Mouse (Mus musculus) forebrain, embryonic 10.5 days (tissue): Measurements from ENCODE around the gene B3gnt8. TPM values are rescaled to one million over a fixed set of nuclear protein-coding genes. Genes with fewer than 3 reads are reported as not detected.

Experiments
- DNase-seq: peaks from one replicate; pipeline ENCODE4 v3.0.0-alpha.2; 2017; ENCODE audit warnings: low spot score; ENCODE audit errors: extremely low spot score
- H3K27ac ChIP-seq: fragments of 300-500 bp; sonication (generic); 2 replicates; pipeline ENCODE4 v1.5.1; 2016; ENCODE audit warnings: mild to moderate bottlenecking
- H3K27me3 ChIP-seq: fragments of 300-500 bp; sonication (generic); 2 replicates; pipeline ENCODE4 v1.6.1; 2016; ENCODE audit warnings: mild to moderate bottlenecking; ENCODE audit not compliant: poor library complexity, severe bottlenecking
- H3K36me3 ChIP-seq: fragments of 300-500 bp; sonication (generic); replicated peaks from 2 replicates; pipeline ENCODE4 v1.6.1; 2016; ENCODE audit warnings: mild to moderate bottlenecking, moderate library complexity
- H3K4me1 ChIP-seq: fragments of 300-500 bp; sonication (generic); 2 replicates; pipeline ENCODE4 v1.6.1; 2016
- H3K4me3 ChIP-seq: fragments of 300-500 bp; sonication (generic); 2 replicates; pipeline ENCODE4 v1.5.1; 2016; ENCODE audit warnings: mild to moderate bottlenecking, moderate library complexity
- H3K9me3 ChIP-seq: fragments of 300-500 bp; sonication (generic); 2 replicates; pipeline ENCODE4 v1.6.1; 2016; ENCODE audit warnings: mild to moderate bottlenecking, moderate library complexity
- WGBS: fragments of 180-500 bp; shearing (Covaris S2); methylation state at CpG from one replicate; pipeline ENCODE4 v1.1.7; 2016; 5-methylcytosine and 5-hydroxymethylcytosine counted together
- polyA plus RNA-seq: library from polyadenylated mRNA; unstranded; fragments of >200 nt; fragmentation: Nextera tagmentation; extraction: Ambion mirVana; gene quantifications from 2 replicates; pipeline ENCODE4 v1.2.1, GENCODE M21; 2016

B3gnt8 gene
- polyA plus RNA-seq, 1 experiment from 2014 or later = 1.1 TPM

DNA sequence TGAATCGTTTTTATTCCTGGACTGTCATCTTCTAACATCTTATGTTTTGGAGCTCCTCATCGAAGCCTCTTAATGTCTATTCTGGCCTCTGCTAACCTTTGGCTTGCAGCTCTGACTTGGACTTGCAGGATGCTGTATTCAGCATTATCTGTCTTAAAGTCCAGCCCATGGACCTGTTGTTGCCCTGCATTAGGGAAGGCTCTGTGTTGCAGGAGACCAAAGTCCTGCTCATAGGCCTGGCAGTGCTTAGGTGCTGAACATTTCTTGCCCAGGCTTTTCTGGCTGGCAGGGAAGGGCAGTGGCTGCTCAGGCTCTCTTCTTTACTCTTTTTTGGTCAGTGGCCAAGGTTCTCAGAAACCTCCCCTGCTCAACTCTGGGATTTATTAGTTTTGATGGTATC is 19.3 kb upstream of the B3gnt8 start:
- DNase-seq = no peak
- H3K27me3 ChIP-seq = no peaks in the 10 kb centered on the region
- no peaks in the 10 kb centered on the region for H3K9me3 ChIP-seq
- H3K4me1 ChIP-seq = no peaks in the 10 kb centered on the region
- H3K4me3 ChIP-seq = no peak overlapping the region
- 89% methylated on average over 2 of the region's 2 CpGs for WGBS
- no peaks in the 10 kb centered on the region for H3K36me3 ChIP-seq
- no peak overlapping the region for H3K27ac ChIP-seq

- Histone ChIP-seq H3K9me3 (no peaks in the 10 kb centered on the region), H3K4me1 (no peaks in the 10 kb centered on the region), H3K4me3 (no peak overlapping the region), H3K27ac (no peak overlapping the region), H3K36me3 (no peaks in the 10 kb centered on the region), H3K27me3 (no peaks in the 10 kb centered on the region)
- 39% methylated on average over 6 of the region's 6 CpGs for WGBS
- DNase-seq = peak; percentile 7
Observed at GRCm38 (mm10) chr7:25610056-25610455, 16.4 kb upstream of the B3gnt8 start.

GRCm38 (mm10) chr7:25611501-25611900 is 15.0 kb upstream of the B3gnt8 start:
- no peaks in the 10 kb centered on the region for H3K27me3 ChIP-seq
- peak; percentile 4 for DNase-seq
- no peak overlapping the region for H3K27ac ChIP-seq
- H3K9me3 ChIP-seq = no peaks in the 10 kb centered on the region
- H3K36me3 ChIP-seq = no peaks in the 10 kb centered on the region
- H3K4me3 ChIP-seq = no peak overlapping the region
- H3K4me1 ChIP-seq = no peaks in the 10 kb centered on the region
- 44% methylated on average over 7 of the region's 7 CpGs for WGBS

DNA sequence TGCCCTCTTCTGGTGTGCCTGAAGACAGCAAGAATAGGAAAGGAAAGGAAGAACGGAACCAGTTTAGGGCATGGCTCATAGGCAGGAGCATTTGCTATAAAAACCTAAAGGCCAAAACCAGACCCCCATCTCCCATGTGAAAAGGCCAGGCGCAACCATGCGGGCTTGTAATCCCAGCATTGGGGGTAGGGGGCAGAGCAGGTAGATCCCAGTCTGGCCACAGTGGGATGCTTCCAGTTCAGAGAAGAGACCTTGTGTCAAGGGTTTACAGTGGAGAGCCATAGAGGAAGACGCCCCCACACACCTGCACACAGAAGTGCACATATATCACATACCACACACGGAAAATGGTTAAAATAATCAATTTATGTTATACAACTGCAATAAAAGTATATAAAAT is 12.4 kb upstream of the B3gnt8 start:
- H3K36me3 ChIP-seq = no peaks in the 10 kb centered on the region
- H3K9me3 ChIP-seq = no peaks in the 10 kb centered on the region
- peak; percentile 10 for DNase-seq
- H3K27ac ChIP-seq = no peak overlapping the region
- H3K4me1 ChIP-seq = peaks cover 5% of the 10 kb centered on the region; the same call in 1 of the 2 replicates
- WGBS = 89% methylated on average over 5 of the region's 5 CpGs
- H3K4me3 ChIP-seq = no peak overlapping the region
- no peaks in the 10 kb centered on the region for H3K27me3 ChIP-seq

DNA sequence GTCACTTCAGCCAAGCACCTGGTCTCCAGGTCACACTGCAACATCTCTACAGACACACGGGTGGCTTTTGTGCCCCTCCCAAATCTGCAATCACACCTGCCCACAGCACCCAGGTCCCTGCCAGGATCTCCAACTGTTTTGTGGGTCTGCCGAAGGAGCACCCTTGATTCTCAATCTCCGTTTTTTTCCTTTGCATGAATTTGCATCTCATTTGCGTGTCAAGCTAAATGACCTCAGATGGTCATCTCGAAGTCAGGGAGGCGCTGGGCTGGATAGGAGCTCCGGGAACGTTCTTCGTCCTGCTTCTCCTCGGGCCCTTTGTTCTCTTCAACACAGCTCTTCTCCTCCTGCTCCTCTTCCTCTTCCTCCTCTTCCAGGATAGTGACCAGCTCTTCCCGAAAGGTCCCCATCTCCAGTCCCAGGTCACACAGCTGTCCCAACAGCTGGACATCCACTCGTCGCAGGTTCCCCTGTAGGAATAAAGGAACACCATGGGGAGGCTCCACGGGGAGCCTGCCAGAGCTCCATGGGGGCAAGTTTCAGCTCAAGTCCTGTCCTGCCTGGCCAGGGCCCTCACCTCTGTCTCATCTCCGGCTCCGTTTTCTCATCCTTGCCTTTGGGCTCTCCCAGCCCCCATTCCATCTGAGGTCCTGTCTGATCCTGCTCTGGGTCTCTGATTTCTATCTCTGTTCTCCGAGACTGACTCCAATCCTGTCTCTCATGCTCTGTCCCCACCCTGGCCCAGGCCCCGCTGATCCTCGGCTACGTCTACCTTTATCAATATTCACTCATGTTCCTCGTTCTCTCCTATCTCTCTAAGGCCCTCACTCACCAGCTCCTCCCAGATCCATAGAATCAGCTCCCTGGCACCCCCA is 11.4 kb upstream of the B3gnt8 start:
- Histone ChIP-seq H3K4me1 (peaks cover 12% of the 10 kb centered on the region), H3K9me3 (no peaks in the 10 kb centered on the region), H3K27ac (no peak overlapping the region), H3K36me3 (no peaks in the 10 kb centered on the region), H3K4me3 (no peak overlapping the region), H3K27me3 (no peaks in the 10 kb centered on the region)
- WGBS = 75% methylated on average over 21 of the region's 21 CpGs
- no peak for DNase-seq

DNA sequence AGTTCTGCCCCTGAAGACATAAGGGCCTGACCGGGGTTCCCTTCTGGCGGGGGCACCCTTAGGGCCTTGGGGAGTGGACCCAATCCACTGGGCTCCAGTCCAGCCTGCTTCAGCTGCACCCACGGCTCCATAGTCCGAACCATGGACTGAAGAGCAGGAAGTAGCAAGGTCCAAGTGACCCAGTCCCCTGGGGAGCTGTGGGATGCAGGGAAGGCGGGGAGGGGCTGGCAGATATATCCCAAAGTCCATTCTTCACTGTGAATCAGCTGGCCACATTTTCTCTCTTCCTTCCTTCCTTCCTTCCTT is 10.8 kb upstream of the B3gnt8 start, which contains the start of gene Erich4:
Gene Erich4 (minus strand): TSS at position 187 of the 306 bp plus-strand sequence.
- Histone ChIP-seq H3K36me3 (no peaks in the 10 kb centered on the region), H3K4me3 (no peak within 1 kb of the TSS), H3K27me3 (no peaks in the 10 kb centered on the region), H3K4me1 (peaks cover 14% of the 10 kb centered on the region), H3K27ac (no peak within 1 kb of the TSS), H3K9me3 (no peaks in the 10 kb centered on the region)
- 83% methylated on average over 5 of the region's 5 CpGs for WGBS
- DNase-seq = no peak

DNA sequence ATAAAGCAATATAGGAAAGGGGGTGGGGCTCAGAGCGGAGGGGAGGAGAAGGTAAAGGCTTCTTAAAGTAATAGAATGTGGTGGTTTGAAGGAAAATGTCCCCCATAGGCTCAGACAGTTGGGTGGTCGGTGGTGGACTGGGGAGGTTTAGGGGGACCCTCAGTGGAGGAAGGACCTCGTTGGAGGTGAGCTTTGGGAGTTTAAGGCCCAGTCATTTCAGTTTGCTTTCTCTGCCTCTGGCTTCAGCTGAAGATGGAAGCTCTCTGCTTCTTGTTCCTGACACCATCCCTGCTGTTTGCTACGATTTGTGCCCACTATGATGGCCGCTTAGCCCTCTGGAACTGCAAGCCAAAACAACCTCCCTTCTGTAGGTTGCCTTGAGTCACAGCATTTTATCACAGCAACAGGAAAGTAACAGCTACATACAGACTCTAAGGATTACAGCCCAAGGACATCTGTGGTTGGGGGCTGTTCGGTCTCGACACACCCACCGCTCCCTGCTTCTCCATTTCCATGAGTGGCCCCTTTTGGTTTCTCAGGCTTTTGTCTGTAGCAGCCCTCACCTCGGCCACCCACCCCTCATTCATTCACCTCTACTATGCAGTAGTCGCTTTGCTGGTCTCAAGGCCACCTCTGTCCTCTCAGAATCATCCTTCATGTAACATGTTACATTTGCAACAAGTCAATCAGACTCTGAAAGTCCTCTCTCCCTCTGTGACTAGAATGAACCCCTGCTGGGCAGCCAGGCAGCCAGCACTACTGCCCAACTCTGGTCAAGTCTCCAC is 8.9 kb upstream of the B3gnt8 start:
- Histone ChIP-seq H3K9me3 (no peaks in the 10 kb centered on the region), H3K27me3 (no peaks in the 10 kb centered on the region), H3K36me3 (peaks cover 6% of the 10 kb centered on the region), H3K4me3 (no peak overlapping the region), H3K27ac (no peak overlapping the region), H3K4me1 (peaks cover 14% of the 10 kb centered on the region)
- 85% methylated on average over 10 of the region's 10 CpGs for WGBS
- DNase-seq = no peak

GRCm38 (mm10) chr7:25618865-25619721 is 7.4 kb upstream of the B3gnt8 start, which contains the start of gene Dmac2:
Gene Dmac2 (plus strand): TSS chr7:25619414.
- H3K9me3 ChIP-seq = no peaks in the 10 kb centered on the region
- peak within 1 kb of the TSS; percentile 81 for H3K27ac ChIP-seq
- peaks cover 14% of the 10 kb centered on the region for H3K4me1 ChIP-seq
- peaks cover 12% of the 10 kb centered on the region for H3K36me3 ChIP-seq
- WGBS = 2% methylated on average over 53 of the region's 53 CpGs
- no peaks in the 10 kb centered on the region for H3K27me3 ChIP-seq
- DNase-seq = peak; percentile 91
- H3K4me3 ChIP-seq = peak within 1 kb of the TSS; percentile 75

GRCm38 (mm10) chr7:25619722-25619991 is 6.8 kb upstream of the B3gnt8 start:
- peak overlapping the region; percentile 81 for H3K27ac ChIP-seq

GRCm38 (mm10) chr7:25620101-25620500 is 6.4 kb upstream of the B3gnt8 start:
- 95% methylated on average over 5 of the region's 5 CpGs for WGBS
- DNase-seq = no peak
- Histone ChIP-seq H3K27me3 (no peaks in the 10 kb centered on the region), H3K9me3 (no peaks in the 10 kb centered on the region), H3K27ac (no peak overlapping the region), H3K36me3 (peaks cover 21% of the 10 kb centered on the region), H3K4me3 (peak overlapping the region; percentile 75), H3K4me1 (peaks cover 14% of the 10 kb centered on the region)

More at GRCm38 (mm10) chr7:25619722-25619991, 6.8 kb upstream of the B3gnt8 start:
- Histone ChIP-seq H3K27me3 (no peaks in the 10 kb centered on the region), H3K4me3 (peak overlapping the region; percentile 75), H3K4me1 (peaks cover 14% of the 10 kb centered on the region), H3K36me3 (peaks cover 16% of the 10 kb centered on the region), H3K9me3 (no peaks in the 10 kb centered on the region)
- DNase-seq = no peak
- 22% methylated on average over 5 of the region's 5 CpGs for WGBS

DNA sequence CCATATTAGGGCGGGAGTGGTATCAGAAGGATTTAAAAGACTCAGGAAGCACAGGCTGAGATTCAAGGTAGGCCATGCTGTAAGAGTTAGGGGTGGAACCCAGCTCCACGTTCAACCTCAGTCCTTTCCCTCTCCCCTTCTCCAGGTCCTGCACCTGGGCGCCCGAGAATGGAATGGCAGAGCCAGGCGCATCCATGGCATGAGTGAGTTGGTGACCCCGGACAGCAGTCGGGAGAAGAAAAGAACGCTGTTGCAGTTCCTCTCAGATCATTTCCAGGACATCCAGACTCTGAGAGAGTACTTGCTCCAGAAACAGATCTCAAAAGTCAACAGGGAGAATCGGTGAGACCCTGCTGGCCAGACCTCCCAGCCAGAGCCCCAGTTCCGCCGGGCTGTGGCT is 5.7 kb upstream of the B3gnt8 start:
- Histone ChIP-seq H3K9me3 (no peaks in the 10 kb centered on the region), H3K27ac (no peak overlapping the region), H3K36me3 (peaks cover 22% of the 10 kb centered on the region), H3K4me3 (no peak overlapping the region), H3K4me1 (peaks cover 14% of the 10 kb centered on the region), H3K27me3 (no peaks in the 10 kb centered on the region)
- WGBS = 93% methylated on average over 11 of the region's 11 CpGs
- DNase-seq = no peak

GRCm38 (mm10) chr7:25623857-25624370 is 2.5 kb upstream of the B3gnt8 start:
- WGBS = 88% methylated on average over 11 of the region's 11 CpGs
- DNase-seq = no peak
- peaks cover 28% of the 10 kb centered on the region for H3K27me3 ChIP-seq
- H3K4me1 ChIP-seq = peaks cover 28% of the 10 kb centered on the region
- H3K9me3 ChIP-seq = no peaks in the 10 kb centered on the region
- H3K27ac ChIP-seq = no peak overlapping the region
- H3K36me3 ChIP-seq = peaks cover 22% of the 10 kb centered on the region
- H3K4me3 ChIP-seq = no peak overlapping the region
